ENCODE assay signal across 8 mouse cellular contexts in genomic region chr7:17024141-17024540, GRCm38 (mm10). TPM values are rescaled to one million over a fixed set of nuclear protein-coding genes. Genes with fewer than 3 reads are reported as not detected.
DNase-seq lines count a peak whose midpoint lies in the region; ATAC-seq and TF ChIP-seq lines count a peak whose summit lies in the region.

No protein-coding gene starts in this region.

- H3K27me3 ChIP-seq in intestine, embryonic 15.5 days (replicated peaks): no peaks in the 10 kb centered on the region

- peaks cover 35% of the 10 kb centered on the region for H3K4me1 ChIP-seq in brown adipose tissue, adult 24 weeks (ENCODE audit: control insufficient read depth, insufficient read depth, insufficient read length, low read length)
- peaks cover 42% of the 10 kb centered on the region for H3K4me1 ChIP-seq in intestine, embryonic 15.5 days (replicated peaks)
- H3K4me1 ChIP-seq in lung, adult 2 months (ENCODE audit: control insufficient read depth, insufficient read depth, low read length): peaks cover 16% of the 10 kb centered on the region

- TF ChIP-seq POLR2A in lung, adult 2 months (IDR thresholded peaks at IDR 0.05; ENCODE audit: borderline replicate concordance, extremely low read depth, low read depth, low read length): peak; percentile 43; the same call in 1 of the 2 replicates

- 78% methylated on average over 6 of the region's 6 CpGs for WGBS in intestine, embryonic 15.5 days
- WGBS in lung, adult 2 months: 46% methylated on average over 6 of the region's 6 CpGs

- H3K36me3 ChIP-seq in intestine, embryonic 15.5 days: peaks cover 31% of the 10 kb centered on the region

- no peak for ATAC-seq in intestine, embryonic 15.5 days

- TF ChIP-seq CTCF in lung, adult 2 months (IDR thresholded peaks at IDR 0.05; ENCODE audit: insufficient read depth, low read length): no peak

- peak overlapping the region; percentile 74; the same call in 1 of the 2 replicates for H3K4me2 ChIP-seq in intestine, embryonic 15.5 days (replicated peaks)

- H3K9me3 ChIP-seq in intestine, embryonic 15.5 days: no peaks in the 10 kb centered on the region

- peak overlapping the region; percentile 4; the same call in 1 of the 2 replicates for H3K4me3 ChIP-seq in brown adipose tissue, adult 24 weeks (ENCODE audit: insufficient read depth, low read depth, low read length)
- H3K4me3 ChIP-seq in intestine, embryonic 15.5 days (replicated peaks): no peak overlapping the region
- no peak overlapping the region for H3K4me3 ChIP-seq in lung, adult 2 months (replicated peaks; ENCODE audit: extremely low read depth, low read depth, low read length)

- DNase-seq in gastrocnemius, postnatal 10 days: peak; percentile 43
- DNase-seq in gastrocnemius, adult 8-10 months (ENCODE audit: low spot score in 2 of 2): no peak
- peak; percentile 54 for DNase-seq in lung, adult 2 months
- DNase-seq in testis, postnatal 10 days (ENCODE audit: low spot score): no peak
- DNase-seq in urinary bladder, postnatal 4 days (ENCODE audit: low spot score in 2 of 2): no peak
- no peak for DNase-seq in frontal cortex, postnatal 14 days (ENCODE audit: low spot score in 2 of 2)

- peak overlapping the region; percentile 57 for H3K27ac ChIP-seq in brown adipose tissue, adult 24 weeks (replicated peaks; ENCODE audit: low read depth, low read length)
- peak overlapping the region; percentile 78; the same call in 1 of the 2 replicates for H3K27ac ChIP-seq in intestine, embryonic 15.5 days

- H3K9ac ChIP-seq in intestine, embryonic 15.5 days: no peak overlapping the region

RNA-seq across cellular contexts. Expression of gene Ppp5c, which starts 3.6 kb away (rescaled TPM):
- total RNA-seq in gastrocnemius, postnatal 10 days (2021): 10 to 100 TPM; 54.1 to 69.8 TPM
- total RNA-seq in gastrocnemius, adult 8-10 months (2022): 10 to 100 TPM; 53.5 to 62.3 (median 60.6) TPM
- 36.7 and 41.0 TPM in 2 replicates for polyA plus RNA-seq in brown adipose tissue, adult 24 weeks (2012; ENCODE audit: insufficient read depth, insufficient read length, missing spikeins)
- polyA plus RNA-seq in intestine, embryonic 15.5 days (2015; fragmentation: Nextera tagmentation; extraction: Ambion mirVana): 81.5 and 89.5 TPM in 2 replicates
- 141 and 153 TPM in 2 replicates for polyA plus RNA-seq in lung, adult 2 months (2012; rRNA removed)

RNA-seq across cellular contexts. Expression of gene Ccdc8, which starts 31.6 kb away (rescaled TPM):
- total RNA-seq in gastrocnemius, postnatal 10 days (2021): 10 to 100 TPM; 10.7 to 13.3 TPM
- total RNA-seq in gastrocnemius, adult 8-10 months (2022): under 1 TPM; 0.60 to 0.94 (median 0.76) TPM
- 0.28 and 0.54 TPM in 2 replicates for polyA plus RNA-seq in brown adipose tissue, adult 24 weeks (2012; ENCODE audit: insufficient read depth, insufficient read length, missing spikeins)
- 28.1 and 29.0 TPM in 2 replicates for polyA plus RNA-seq in intestine, embryonic 15.5 days (2015; fragmentation: Nextera tagmentation; extraction: Ambion mirVana)
- 4.1 and 5.2 TPM in 2 replicates for polyA plus RNA-seq in lung, adult 2 months (2012; rRNA removed)

RNA-seq across cellular contexts. Expression of gene Hif3a, which starts 38.1 kb away (rescaled TPM):
- 1 to 10 TPM; 1.9 to 3.1 TPM for total RNA-seq in gastrocnemius, postnatal 10 days (2021)
- 1 to 10 TPM in 2 of 4 experiments, under 1 TPM in 2; 0.75 to 1.7 (median 1.00) TPM for total RNA-seq in gastrocnemius, adult 8-10 months (2022)
- polyA plus RNA-seq in brown adipose tissue, adult 24 weeks (2012; ENCODE audit: insufficient read depth, insufficient read length, missing spikeins): 0.25 TPM in 1 of 2 replicates, not detected in the other
- polyA plus RNA-seq in intestine, embryonic 15.5 days (2015; fragmentation: Nextera tagmentation; extraction: Ambion mirVana): 66.7 and 71.4 TPM in 2 replicates
- polyA plus RNA-seq in lung, adult 2 months (2012; rRNA removed): 1.7 and 5.5 TPM in 2 replicates

RNA-seq across cellular contexts. Expression of gene Gm42372, which starts 41.3 kb away (rescaled TPM):
- under 1 TPM in 1 of 2 experiments, not detected in 1; 0.16 TPM for total RNA-seq in gastrocnemius, postnatal 10 days (2021)
- total RNA-seq in gastrocnemius, adult 8-10 months (2022): not detected
- polyA plus RNA-seq in brown adipose tissue, adult 24 weeks (2012; ENCODE audit: insufficient read depth, insufficient read length, missing spikeins): not detected in 2 replicates
- 0.28 and 0.44 TPM in 2 replicates for polyA plus RNA-seq in intestine, embryonic 15.5 days (2015; fragmentation: Nextera tagmentation; extraction: Ambion mirVana)
- 0.03 and 0.04 TPM in 2 replicates for polyA plus RNA-seq in lung, adult 2 months (2012; rRNA removed)

RNA-seq across cellular contexts. Expression of gene Psg16, which starts 49.7 kb away (rescaled TPM):
- under 1 TPM; 0.05 to 0.14 TPM for total RNA-seq in gastrocnemius, postnatal 10 days (2021)
- total RNA-seq in gastrocnemius, adult 8-10 months (2022): under 1 TPM in 2 of 4 experiments, not detected in 2; 0.09 to 0.15 TPM
- polyA plus RNA-seq in brown adipose tissue, adult 24 weeks (2012; ENCODE audit: insufficient read depth, insufficient read length, missing spikeins): not detected in 2 replicates
- polyA plus RNA-seq in intestine, embryonic 15.5 days (2015; fragmentation: Nextera tagmentation; extraction: Ambion mirVana): 0.40 and 0.42 TPM in 2 replicates
- polyA plus RNA-seq in lung, adult 2 months (2012; rRNA removed): 0.09 TPM in 1 of 2 replicates, not detected in the other

Comparison
In these comparisons a context has a peak if more than half of its experiments do, and no peak if none do; other contexts are left out.
1. DNase-seq: peak in gastrocnemius, postnatal 10 days (single experiment) and lung, adult 2 months (single experiment); none in gastrocnemius, adult 8-10 months (0 of 2), testis, postnatal 10 days (single experiment), urinary bladder, postnatal 4 days (0 of 2) and frontal cortex, postnatal 14 days (0 of 2).
2. RNA of gene Hif3a, which starts 38.1 kb away (polyA plus RNA-seq): 66.7 to 71.4 TPM in intestine, embryonic 15.5 days; 1.7 to 5.5 TPM in lung, adult 2 months and 0.25 TPM in brown adipose tissue, adult 24 weeks; every median in the first group is over 10 times any median in the second.